Mouse (Mus musculus) neural tube, embryonic 11.5 days (tissue): ENCODE measurements around the gene Hyal1. TPM values are rescaled to one million over a fixed set of nuclear protein-coding genes. Genes with fewer than 3 reads are reported as not detected.

Experiments used
- ATAC-seq: fragments of 200-750 bp; cut with Nextera tagmentation; 2 replicates; pipeline ENCODE4 v1.8.0; 2017; ENCODE audit warnings: moderate number of reproducible peaks, mild to moderate bottlenecking, moderate TSS enrichment, moderate library complexity; ENCODE audit not compliant: insufficient read depth, low FRiP score, low TSS enrichment
- DNase-seq: peaks from one replicate; pipeline ENCODE4 v3.0.0-alpha.2; 2015; ENCODE audit warnings: low spot score
- H3K27ac ChIP-seq: fragments of 300-500 bp; sonication (generic); 2 replicates; pipeline ENCODE4 v1.5.1; 2014; ENCODE audit warnings: low read depth, mild to moderate bottlenecking, low read length
- H3K27me3 ChIP-seq: fragments of 300-500 bp; sonication (generic); 2 replicates; pipeline ENCODE4 v1.6.1; 2014; ENCODE audit warnings: mild to moderate bottlenecking, low read length, mixed read lengths; ENCODE audit not compliant: control insufficient read depth, insufficient read depth
- H3K36me3 ChIP-seq: fragments of 300-500 bp; sonication (generic); 2 replicates; pipeline ENCODE4 v1.6.1; 2014; ENCODE audit warnings: mild to moderate bottlenecking, low read length, moderate library complexity, mixed read lengths; ENCODE audit not compliant: control insufficient read depth, insufficient read depth
- H3K4me1 ChIP-seq: fragments of 300-500 bp; sonication (generic); 2 replicates; pipeline ENCODE4 v1.6.1; 2014; ENCODE audit warnings: low read length, mixed read lengths; ENCODE audit not compliant: control insufficient read depth, insufficient read depth
- H3K4me2 ChIP-seq: fragments of 300-500 bp; sonication (generic); 2 replicates; pipeline ENCODE4 v1.6.1; 2014; ENCODE audit warnings: low read depth, mild to moderate bottlenecking, moderate library complexity
- H3K4me3 ChIP-seq: fragments of 300-500 bp; sonication (generic); 2 replicates; pipeline ENCODE4 v1.5.1; 2014; ENCODE audit warnings: low read depth, low read length
- H3K9ac ChIP-seq: fragments of 300-500 bp; sonication (generic); 2 replicates; pipeline ENCODE4 v1.6.1; 2014; ENCODE audit warnings: mild to moderate bottlenecking, low read length
- H3K9me3 ChIP-seq: fragments of 300-500 bp; sonication (generic); 2 replicates; pipeline ENCODE4 v1.6.1; 2016; ENCODE audit warnings: low read length; ENCODE audit not compliant: control insufficient read depth
- WGBS: fragments of 180-500 bp; shearing (Covaris S2); extraction: QIAGEN DNeasy Blood & Tissue Kit; methylation state at CpG from one replicate; pipeline ENCODE4 v1.1.7; 2014; 5-methylcytosine and 5-hydroxymethylcytosine counted together
- polyA plus RNA-seq: library from polyadenylated mRNA; unstranded; fragments of >200 nt; fragmentation: Nextera tagmentation; extraction: Ambion mirVana; gene quantifications from 2 replicates; pipeline ENCODE4 v1.2.1, GENCODE M21; 2014

The Hyal1 gene
- polyA plus RNA-seq, 1 experiment from 2014 or later: 4.0 TPM

- Histone ChIP-seq H3K4me1 (peaks cover 38% of the 10 kb centered on the region), H3K27me3 (no peaks in the 10 kb centered on the region)
Observed at GRCm38 (mm10) chr9:107612191-107612944, 35.6 kb downstream of the Hyal1 start.

DNA sequence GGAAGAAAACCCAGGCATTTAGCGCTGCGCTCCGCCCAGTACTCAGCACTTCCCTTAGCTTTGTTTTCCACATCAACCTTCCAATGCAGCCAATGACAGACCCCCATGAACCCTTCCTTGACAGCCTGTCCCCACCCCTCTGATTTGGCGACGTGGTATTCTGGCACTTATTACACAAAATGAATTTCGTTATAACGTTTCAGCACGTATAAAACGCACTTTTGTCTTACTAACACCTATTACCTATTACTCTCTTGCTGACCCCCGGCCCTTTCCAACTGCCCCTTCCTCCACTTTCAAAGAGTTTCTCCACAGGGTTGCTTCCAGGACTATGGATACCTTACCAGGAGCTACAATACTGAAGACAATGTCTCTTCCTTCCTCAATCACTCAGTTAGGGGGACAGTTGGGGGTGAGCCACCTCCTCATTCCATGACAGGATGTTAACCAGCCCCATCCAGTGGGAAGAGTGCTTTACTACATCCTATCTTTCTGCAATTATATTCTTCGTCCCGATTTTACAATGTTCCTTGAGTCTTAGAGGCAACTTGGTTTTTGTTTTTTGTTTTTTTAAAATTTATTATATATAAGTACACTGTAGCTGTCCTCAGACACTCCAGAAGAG is 36.3 kb downstream of the Hyal1 start:
- no peak for DNase-seq
- ATAC-seq: peak; percentile 15; the same call in 1 of the 2 replicates
- peaks cover 34% of the 10 kb centered on the region for H3K4me1 ChIP-seq
- no peak overlapping the region for H3K4me3 ChIP-seq
- peak overlapping the region; percentile 69 for H3K4me2 ChIP-seq
- peak overlapping the region; percentile 98 for H3K27ac ChIP-seq
- peak overlapping the region; percentile 14; the same call in 1 of the 2 replicates for H3K9ac ChIP-seq
- peaks cover 23% of the 10 kb centered on the region for H3K36me3 ChIP-seq
- WGBS: 12% methylated on average over 12 of the region's 12 CpGs
- no peaks in the 10 kb centered on the region for H3K27me3 ChIP-seq
- no peaks in the 10 kb centered on the region for H3K9me3 ChIP-seq

More at GRCm38 (mm10) chr9:107612191-107612944, 35.6 kb downstream of the Hyal1 start:
- Histone ChIP-seq H3K27ac (peak overlapping the region; percentile 98), H3K4me2 (peak overlapping the region; percentile 69), H3K4me3 (peak overlapping the region; percentile 28), H3K9ac (peak overlapping the region; percentile 72), H3K36me3 (peaks cover 20% of the 10 kb centered on the region), H3K9me3 (no peaks in the 10 kb centered on the region)
- ATAC-seq (peak; percentile 89), DNase-seq (peak; percentile 100)
- 3% methylated on average over 43 of the region's 48 CpGs for WGBS

DNA sequence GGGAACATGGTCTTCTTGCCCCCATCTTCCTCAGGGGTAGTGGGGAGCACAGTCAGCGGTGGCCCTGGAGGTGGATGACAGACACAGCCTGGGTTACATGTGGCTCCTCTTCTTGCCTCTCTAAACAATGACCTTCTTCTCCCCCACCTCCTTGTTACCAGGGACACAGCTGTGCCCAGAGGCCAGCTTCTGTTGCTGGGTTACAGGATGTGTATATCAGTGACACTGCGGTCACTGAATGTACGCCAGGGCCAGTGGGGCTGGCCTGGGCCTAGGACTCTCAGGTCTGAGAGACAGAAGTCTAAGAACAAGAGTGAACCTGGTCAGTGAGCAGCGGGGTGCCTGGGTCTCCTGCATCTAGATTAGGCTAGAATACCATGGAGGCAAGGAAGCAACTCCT is 38.3 kb downstream of the Hyal1 start:
- DNase-seq (peak; percentile 58), ATAC-seq (no peak)
- Histone ChIP-seq H3K9ac (peak overlapping the region; percentile 26; the same call in 1 of the 2 replicates), H3K4me3 (no peak overlapping the region), H3K4me2 (no peak overlapping the region), H3K36me3 (peaks cover 32% of the 10 kb centered on the region), H3K9me3 (no peaks in the 10 kb centered on the region), H3K4me1 (peaks cover 28% of the 10 kb centered on the region), H3K27me3 (no peaks in the 10 kb centered on the region), H3K27ac (peak overlapping the region; percentile 56; the same call in 1 of the 2 replicates)
- 64% methylated on average over 4 of the region's 4 CpGs for WGBS

- H3K36me3 ChIP-seq: peaks cover 37% of the 10 kb centered on the region
- no peak overlapping the region for H3K4me3 ChIP-seq
- H3K4me1 ChIP-seq: peaks cover 14% of the 10 kb centered on the region; the same call in 1 of the 2 replicates
- no peak for DNase-seq
- no peaks in the 10 kb centered on the region for H3K9me3 ChIP-seq
- no peaks in the 10 kb centered on the region for H3K27me3 ChIP-seq
- no peak overlapping the region for H3K9ac ChIP-seq
- 81% methylated on average over 2 of the region's 2 CpGs for WGBS
- no peak overlapping the region for H3K27ac ChIP-seq
- no peak for ATAC-seq
- H3K4me2 ChIP-seq: no peak overlapping the region
Observed at GRCm38 (mm10) chr9:107617461-107617860, 40.7 kb downstream of the Hyal1 start.

GRCm38 (mm10) chr9:107618098-107618497 is 41.4 kb downstream of the Hyal1 start:
- Histone ChIP-seq H3K9ac (no peak overlapping the region), H3K27me3 (no peaks in the 10 kb centered on the region), H3K4me1 (peaks cover 11% of the 10 kb centered on the region; the same call in 1 of the 2 replicates), H3K27ac (no peak overlapping the region), H3K36me3 (peaks cover 37% of the 10 kb centered on the region), H3K4me2 (no peak overlapping the region), H3K4me3 (no peak overlapping the region), H3K9me3 (no peaks in the 10 kb centered on the region)
- ATAC-seq (no peak), DNase-seq (no peak)
- 93% methylated on average over 6 of the region's 6 CpGs for WGBS

GRCm38 (mm10) chr9:107618778-107619545 is 42.2 kb downstream of the Hyal1 start:
- ATAC-seq (no peak), DNase-seq (no peak)
- no peak overlapping the region for H3K4me3 ChIP-seq
- H3K4me2 ChIP-seq: no peak overlapping the region
- no peaks in the 10 kb centered on the region for H3K27me3 ChIP-seq
- peaks cover 37% of the 10 kb centered on the region for H3K36me3 ChIP-seq
- H3K9me3 ChIP-seq: no peaks in the 10 kb centered on the region
- no peak overlapping the region for H3K9ac ChIP-seq
- peaks cover 11% of the 10 kb centered on the region; the same call in 1 of the 2 replicates for H3K4me1 ChIP-seq
- H3K27ac ChIP-seq: peak overlapping the region; percentile 30; the same call in 1 of the 2 replicates
- 80% methylated on average over 13 of the region's 13 CpGs for WGBS

- WGBS: 87% methylated on average over 13 of the region's 13 CpGs
- H3K4me2 ChIP-seq: no peak overlapping the region
- H3K4me1 ChIP-seq: peaks cover 11% of the 10 kb centered on the region; the same call in 1 of the 2 replicates
- H3K4me3 ChIP-seq: no peak overlapping the region
- no peaks in the 10 kb centered on the region for H3K27me3 ChIP-seq
- DNase-seq (no peak), ATAC-seq (no peak)
- H3K9me3 ChIP-seq: no peaks in the 10 kb centered on the region
- H3K27ac ChIP-seq: no peak overlapping the region
- no peak overlapping the region for H3K9ac ChIP-seq
- peaks cover 37% of the 10 kb centered on the region for H3K36me3 ChIP-seq
Observed at GRCm38 (mm10) chr9:107619546-107619879, 42.8 kb downstream of the Hyal1 start.

DNA sequence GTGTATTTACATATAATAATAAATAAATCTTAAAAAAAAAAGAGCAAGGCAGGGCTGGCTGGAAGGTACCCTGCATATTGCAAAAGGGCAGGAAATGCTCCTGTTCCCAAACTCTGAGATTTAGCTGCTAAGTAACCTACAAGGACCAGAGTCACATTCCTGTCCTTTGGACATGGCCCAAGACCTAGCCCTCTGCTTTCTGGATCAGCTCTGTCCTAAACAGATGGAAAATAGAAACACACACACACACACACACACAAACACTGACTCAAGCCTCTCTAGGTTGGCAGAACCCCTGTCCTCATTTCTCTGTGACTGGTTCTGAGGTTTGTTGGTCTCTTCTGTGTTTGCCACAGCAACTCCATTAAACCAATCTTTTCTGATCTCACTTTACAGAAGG is 44.2 kb downstream of the Hyal1 start:
- H3K4me3 ChIP-seq: no peak overlapping the region
- DNase-seq (no peak), ATAC-seq (no peak)
- no peaks in the 10 kb centered on the region for H3K9me3 ChIP-seq
- no peaks in the 10 kb centered on the region for H3K27me3 ChIP-seq
- peaks cover under 1% of the 10 kb centered on the region for H3K4me1 ChIP-seq
- H3K27ac ChIP-seq: no peak overlapping the region
- H3K9ac ChIP-seq: no peak overlapping the region
- peaks cover 24% of the 10 kb centered on the region for H3K36me3 ChIP-seq
- no peak overlapping the region for H3K4me2 ChIP-seq
